Mouse (Mus musculus) splenic B cell, adult 2 months (primary cell): ENCODE results near the gene 4930562C15Rik.

Experiments
- DNase-seq: peaks from one replicate; pipeline ENCODE4 v3.0.0-alpha.2; 2011; ENCODE audit warnings: low read depth, low spot score
- H3K27me3 ChIP-seq: 2 replicates; pipeline ENCODE4 v1.6.1; 2012; ENCODE audit warnings: mild to moderate bottlenecking, low read length, moderate library complexity, mixed read lengths; ENCODE audit not compliant: control insufficient read depth, poor library complexity, insufficient read depth, severe bottlenecking
- H3K36me3 ChIP-seq: 2 replicates; pipeline ENCODE4 v1.6.1; 2012; ENCODE audit warnings: mild to moderate bottlenecking, low read length, moderate library complexity, mixed read lengths; ENCODE audit not compliant: control insufficient read depth, poor library complexity, insufficient read depth, severe bottlenecking

The 4930562C15Rik gene

DNA sequence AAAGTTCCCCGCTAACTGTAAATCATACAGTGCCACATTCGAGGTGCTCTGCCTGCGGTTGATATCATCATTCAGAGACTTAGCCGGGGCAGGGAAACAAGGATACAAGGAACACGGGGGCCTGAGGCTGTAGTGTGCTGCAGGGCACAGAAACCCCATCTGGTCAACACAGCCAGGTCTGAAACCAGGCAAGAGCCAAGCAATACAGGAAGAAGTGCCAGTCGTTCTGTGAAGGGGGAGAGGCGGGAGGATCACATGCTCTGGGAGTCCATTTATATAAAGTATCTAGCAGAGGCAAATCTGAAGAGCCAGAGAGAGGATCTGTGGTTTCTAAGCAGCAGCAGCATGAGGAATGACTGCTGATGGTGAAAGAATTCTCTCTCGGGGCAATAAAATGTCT, 5.0 kb downstream of the 4930562C15Rik start:
- no peak for DNase-seq
- Histone ChIP-seq H3K27me3 (no peaks in the 10 kb centered on the region), H3K36me3 (no peaks in the 10 kb centered on the region)

DNA sequence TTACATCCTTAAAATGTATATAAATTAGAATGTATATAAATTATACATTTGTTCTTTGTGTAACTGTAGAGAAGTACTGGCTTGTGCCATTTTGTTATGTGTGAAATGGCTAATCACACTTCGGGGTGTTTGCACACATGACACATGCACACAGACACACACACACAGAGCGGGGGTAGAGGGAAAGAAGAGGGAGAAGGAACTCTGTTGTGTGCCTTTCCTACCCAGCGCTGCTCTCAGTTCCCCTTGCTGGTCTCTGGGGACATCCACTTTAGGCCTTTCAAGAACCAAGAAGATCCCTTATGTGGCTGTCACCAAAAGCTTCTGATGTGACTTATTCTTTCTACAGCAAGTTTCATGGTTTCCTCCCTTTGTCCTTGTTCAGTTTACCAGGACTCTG, 11.8 kb downstream of the 4930562C15Rik start:
- peak; percentile 88 for DNase-seq
- H3K27me3 ChIP-seq = no peaks in the 10 kb centered on the region
- no peaks in the 10 kb centered on the region for H3K36me3 ChIP-seq

DNA sequence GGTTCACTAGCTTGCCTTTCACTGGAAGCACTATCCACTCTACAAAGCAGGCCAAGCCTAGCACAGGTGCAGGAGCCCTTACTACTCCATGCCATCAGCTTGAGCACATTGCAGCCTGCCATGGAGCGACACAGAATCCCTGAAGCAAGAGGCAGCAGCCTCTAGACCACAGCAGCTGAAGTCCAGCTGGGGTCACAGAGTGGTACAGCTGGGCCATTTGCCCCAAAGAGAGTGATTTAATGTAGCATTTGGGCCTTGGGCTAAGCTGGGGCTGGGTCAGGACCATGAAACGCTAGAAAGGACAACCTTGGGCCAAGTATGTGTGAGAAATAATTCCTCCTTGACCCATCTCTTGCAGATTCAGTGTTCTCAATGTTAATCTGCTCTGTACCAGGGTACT, 12.9 kb downstream of the 4930562C15Rik start:
- Histone ChIP-seq H3K27me3 (no peaks in the 10 kb centered on the region), H3K36me3 (no peaks in the 10 kb centered on the region)
- DNase-seq = no peak

DNA sequence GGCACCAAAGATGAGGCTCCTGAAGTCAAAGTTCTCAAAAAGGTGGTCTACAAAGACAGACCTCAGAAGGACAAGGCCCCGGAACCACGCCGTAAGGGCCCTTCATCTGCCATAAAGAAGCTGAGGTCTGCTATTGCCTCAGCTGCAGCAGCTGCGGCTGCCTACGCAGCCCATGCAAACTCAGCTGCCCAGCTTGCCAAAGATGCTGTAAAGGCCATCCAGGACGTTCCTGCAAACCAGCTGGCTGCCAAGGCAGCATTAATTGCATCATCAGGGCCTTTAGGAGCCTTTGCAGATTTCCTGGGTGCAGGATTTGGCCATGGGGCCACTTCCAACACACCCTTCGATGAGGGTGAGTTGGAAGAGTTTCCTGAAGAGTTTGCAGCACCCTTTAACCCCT, 15.1 kb downstream of the 4930562C15Rik start:
- Histone ChIP-seq H3K27me3 (no peaks in the 10 kb centered on the region), H3K36me3 (no peaks in the 10 kb centered on the region)
- DNase-seq = no peak

DNA sequence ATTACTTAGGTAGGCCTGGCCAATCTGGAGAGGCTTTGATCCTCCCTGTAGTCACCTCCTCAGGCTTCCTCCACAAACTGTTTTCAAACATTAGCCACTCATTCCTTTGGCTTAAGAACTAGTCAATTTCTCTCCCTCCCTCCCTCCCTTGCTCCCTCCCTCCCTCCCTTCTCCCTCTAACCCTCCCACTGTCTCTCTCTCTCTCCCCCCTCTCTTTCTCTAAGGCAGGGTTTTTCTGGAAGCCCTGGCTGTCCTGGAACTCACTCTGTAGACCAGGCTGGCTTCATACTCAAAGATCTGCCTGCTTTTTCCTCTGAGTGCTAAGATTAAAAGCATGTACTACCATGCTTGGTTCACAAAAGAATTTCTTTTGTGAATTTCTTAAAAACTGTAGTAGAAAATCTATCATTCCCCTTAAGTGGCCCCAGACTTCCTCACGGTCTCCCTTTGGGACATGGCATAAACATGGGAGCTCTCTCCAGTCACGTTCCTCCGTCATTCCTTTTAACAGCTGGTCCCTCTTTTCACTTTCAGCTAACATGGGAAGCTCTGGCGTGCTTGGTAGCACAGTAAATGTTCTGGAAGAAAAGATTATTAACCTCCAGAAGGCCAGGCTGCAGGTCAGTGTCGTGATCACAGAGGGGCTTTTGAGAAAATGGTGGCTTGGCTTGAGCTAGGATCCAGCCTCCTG, 15.9 kb downstream of the 4930562C15Rik start:
- DNase-seq = no peak
- Histone ChIP-seq H3K27me3 (no peaks in the 10 kb centered on the region), H3K36me3 (no peaks in the 10 kb centered on the region)

DNA sequence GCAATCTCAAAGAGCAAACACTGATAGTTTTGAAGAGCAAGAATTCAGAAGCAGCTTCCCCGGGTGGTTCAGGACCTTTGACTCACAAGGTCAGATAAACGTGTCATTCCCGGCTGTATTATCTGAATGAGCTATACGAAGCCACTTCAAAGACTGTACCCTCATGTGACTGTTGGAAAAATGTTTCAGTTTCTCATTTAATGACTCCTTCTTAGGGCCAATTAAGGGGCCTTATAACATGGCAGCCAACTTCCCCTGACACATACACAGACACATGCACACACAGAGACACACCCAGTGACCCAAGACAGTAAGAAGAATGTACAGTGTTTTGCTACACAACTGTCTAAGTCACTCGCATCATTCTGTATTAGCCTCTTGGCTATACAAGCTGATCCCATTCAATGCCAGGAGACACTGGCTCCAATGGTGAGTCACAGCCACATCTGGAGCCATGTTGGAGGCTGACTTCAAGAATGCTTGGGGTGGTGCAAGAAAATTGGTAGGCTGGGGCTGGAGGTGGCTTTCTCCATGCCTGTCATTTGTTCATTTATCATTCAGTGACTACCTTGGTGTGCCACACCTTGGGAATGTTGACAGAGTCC, 19.9 kb downstream of the 4930562C15Rik start:
- Histone ChIP-seq H3K36me3 (no peaks in the 10 kb centered on the region), H3K27me3 (no peaks in the 10 kb centered on the region)
- DNase-seq = no peak

DNA sequence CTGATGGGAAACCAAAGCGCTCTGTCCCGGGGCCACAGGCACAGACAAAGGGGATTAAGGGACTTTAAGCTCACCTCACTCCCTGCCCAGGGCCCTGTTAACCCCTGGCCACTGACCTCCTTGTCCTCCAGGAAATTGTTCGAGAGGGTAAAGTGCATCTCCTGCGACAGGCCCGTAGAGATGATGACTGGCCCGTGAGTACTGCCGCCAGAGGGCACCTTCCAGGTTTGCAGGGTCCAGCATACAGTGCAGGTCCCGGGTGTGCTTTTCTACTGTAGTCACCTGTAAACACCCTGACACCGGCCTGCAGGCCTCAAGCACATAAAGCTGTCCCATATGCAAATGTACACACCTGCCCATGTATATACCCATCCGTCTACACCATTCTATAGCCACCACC, 26.2 kb downstream of the 4930562C15Rik start:
- Histone ChIP-seq H3K36me3 (no peaks in the 10 kb centered on the region), H3K27me3 (no peaks in the 10 kb centered on the region)
- peak; percentile 52 for DNase-seq

DNA sequence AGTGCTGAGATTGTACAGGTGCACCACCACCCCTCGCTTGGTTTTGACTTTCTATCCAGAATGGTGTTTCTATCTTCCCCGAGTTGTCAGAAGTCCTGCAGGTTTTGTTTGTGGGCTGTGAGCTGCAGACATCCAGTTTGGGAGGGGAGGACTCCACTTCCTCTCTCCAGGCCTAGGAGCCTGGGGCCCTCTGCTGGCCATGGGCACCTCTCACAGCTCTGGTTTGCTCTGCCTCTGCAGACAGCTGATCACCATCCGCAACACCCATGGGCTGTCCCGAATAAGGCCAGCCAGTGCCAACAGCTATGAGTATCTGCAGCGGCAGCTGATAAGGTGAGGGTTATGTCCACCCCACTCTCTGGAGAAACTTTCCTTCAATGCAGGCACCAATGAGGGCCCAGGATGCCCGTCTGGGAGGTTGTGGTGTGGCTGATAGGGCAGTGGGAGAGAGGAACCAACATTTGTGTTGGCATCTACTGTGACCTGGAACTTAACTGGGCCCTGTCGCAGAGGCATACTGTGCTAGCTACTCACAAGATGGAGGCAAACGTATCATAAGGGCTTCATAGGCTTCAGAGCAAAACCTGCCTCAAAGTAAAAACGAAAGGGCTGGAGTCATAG, 27.8 kb downstream of the 4930562C15Rik start:
- peak; percentile 81 for DNase-seq
- H3K36me3 ChIP-seq = no peaks in the 10 kb centered on the region
- H3K27me3 ChIP-seq = no peaks in the 10 kb centered on the region

DNA sequence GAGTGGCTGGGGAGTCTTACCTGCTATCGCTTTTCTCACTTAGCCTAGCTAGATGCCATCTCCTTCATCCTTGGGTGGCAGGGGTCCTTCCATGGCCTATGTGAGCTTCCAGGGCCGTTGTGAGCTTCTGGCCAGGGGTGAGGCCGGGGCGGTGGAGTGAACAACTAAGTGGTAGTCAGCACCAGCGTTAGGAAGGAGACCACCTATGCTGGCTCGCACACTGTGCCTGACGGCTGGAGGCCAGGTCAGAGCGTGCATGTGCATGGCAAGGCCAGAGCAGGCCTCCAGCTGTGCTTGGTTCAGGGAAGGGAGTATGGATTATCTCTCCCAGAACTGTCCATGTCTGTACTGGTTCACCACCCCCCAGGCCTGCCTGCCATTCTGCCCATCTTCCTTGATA, 28.5 kb downstream of the 4930562C15Rik start:
- Histone ChIP-seq H3K36me3 (no peaks in the 10 kb centered on the region), H3K27me3 (no peaks in the 10 kb centered on the region)
- DNase-seq = no peak

DNA sequence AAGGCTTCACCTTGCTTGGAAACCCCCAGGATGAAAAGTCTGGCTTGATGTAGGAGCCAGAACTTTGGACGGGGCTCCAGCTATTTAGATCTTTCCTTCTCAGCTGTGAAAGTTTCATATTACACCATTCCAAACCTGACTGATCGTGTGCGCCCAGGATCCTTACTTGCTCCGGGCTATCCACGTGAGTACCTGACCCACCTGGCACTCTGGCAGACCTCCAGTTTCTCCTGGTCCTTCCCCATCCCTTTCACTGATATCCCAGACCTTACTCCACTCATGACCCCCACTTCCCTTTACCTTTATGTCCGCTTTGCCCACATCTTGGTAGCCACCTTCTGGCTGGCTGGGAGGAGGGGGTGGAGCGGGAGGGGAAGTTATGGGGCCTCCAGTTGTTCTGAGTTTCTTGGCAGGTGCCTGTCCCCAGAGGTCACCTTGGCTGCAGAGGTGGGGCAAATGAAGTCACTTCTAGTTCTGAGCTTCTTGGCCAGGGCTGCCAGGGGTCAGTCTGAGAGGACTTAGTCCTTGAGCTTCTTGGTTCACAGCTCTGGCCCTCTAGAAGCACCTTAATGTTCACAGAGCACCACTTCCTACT, 31.0 kb downstream of the 4930562C15Rik start:
- peaks cover 7% of the 10 kb centered on the region for H3K36me3 ChIP-seq
- DNase-seq = no peak
- no peaks in the 10 kb centered on the region for H3K27me3 ChIP-seq

DNA sequence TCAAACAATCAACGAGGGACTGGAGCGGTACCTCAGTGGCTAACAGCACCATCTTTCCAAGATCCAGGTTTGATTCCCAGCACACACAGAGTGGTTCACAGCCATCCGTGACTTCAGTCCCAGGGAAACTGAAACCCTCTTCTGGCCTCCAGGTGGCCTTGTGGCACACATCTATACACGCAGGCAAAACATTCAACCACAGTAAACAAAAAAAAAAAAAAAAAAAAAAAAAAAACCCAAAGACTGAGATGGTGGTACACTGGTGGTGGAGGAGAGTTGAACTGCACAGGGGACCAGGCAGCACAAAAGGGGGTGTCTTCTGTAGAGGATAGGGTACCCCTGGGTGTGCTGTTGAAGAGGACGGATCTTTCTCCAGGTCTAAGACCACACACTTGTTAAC, 35.3 kb downstream of the 4930562C15Rik start:
- no peak for DNase-seq
- no peaks in the 10 kb centered on the region for H3K27me3 ChIP-seq
- peaks cover 8% of the 10 kb centered on the region for H3K36me3 ChIP-seq

DNA sequence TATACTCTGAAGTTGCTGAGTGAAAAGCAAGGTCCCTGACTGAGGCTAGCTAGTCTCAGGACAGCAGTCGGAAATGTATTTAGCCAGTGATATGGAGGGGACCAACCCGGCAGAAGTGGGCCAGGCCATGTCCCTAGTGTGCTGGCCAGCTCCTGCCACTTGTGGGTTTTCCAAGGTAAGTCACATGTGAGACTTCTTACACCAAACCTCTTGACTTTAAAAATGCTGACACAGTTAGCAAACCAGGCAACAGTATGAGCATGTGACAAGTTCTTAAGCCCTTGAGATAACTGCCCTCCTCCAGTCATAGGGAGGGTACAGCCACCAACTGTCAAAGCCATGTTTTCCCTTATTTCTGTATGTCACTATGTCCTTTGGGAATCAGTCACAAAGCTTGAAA, 36.7 kb downstream of the 4930562C15Rik start:
- Histone ChIP-seq H3K36me3 (peaks cover 12% of the 10 kb centered on the region), H3K27me3 (no peaks in the 10 kb centered on the region)
- no peak for DNase-seq

DNA sequence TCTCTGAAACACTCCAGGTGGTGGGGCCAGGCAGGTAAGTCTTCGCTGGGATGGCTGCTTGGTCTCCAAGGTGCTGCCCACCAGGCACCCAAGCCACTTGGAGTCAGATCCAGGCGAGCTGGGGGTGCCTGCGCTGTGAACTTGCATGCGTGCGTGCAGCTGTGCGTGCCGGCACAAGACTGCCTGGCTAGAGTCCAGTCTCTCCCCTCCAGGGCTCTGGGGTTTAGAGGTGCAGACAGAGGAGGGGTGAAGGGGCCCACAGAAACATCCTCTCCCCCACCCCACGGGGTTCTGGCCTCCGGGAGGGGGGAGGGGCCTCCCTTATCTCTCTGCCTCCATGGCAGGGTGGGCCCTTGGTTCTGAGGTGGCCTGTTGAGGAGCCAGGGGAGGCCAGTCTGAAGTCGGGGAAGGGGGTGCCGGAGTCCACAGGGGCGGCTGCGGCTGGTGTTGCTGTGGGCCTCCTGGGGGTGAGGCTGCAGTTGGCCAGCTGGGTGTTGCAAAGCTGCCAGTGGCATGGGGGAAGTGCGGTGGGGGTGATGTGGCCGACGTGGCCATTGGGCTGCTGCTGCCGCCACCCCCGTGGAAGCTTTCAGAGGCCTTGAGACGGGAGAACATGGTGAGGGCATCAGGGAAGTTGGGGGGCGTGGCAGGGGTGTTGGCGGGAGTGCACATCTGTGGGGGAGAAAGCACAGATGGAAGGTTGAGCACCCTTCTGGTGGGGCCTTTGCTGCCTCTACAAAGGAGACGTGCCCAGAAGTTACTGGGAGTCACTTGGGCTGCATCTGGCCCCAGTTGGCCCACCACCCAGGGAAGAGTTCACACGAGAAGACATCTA, 40.2 kb downstream of the 4930562C15Rik start:
- DNase-seq = no peak
- no peaks in the 10 kb centered on the region for H3K27me3 ChIP-seq
- H3K36me3 ChIP-seq = peaks cover 8% of the 10 kb centered on the region

DNA sequence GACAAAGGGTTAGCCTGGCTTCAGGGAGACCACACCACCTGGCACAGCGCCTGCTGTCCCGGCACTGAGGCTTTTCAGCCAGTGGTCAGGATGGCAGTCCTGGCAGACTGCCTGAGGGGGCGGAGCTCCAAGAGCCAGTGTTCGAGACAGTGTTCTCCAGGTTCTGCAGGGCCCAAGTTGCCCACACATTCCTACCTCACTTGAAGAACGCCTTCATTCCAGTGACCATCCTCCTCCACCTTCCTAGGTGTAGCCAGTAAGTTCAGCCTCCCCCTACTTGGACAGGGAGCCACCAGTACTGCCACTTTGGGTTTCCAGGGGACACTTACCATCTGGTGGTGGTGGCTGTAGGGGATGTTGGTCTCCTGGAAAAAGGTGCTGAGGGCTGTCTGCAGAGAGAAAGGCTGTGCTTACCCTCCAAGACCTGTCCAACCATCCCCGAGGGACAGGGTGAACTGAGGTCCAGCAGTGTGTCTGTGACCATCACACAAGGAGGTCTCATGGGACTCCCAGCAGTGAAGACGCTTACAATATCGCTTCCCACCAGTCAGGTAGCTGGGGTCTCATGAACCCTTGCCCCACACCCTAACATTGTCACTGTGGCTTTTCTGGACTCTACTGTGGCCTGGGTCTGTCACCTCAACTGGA, 40.9 kb downstream of the 4930562C15Rik start:
- Histone ChIP-seq H3K36me3 (peaks cover 5% of the 10 kb centered on the region; the same call in 1 of the 2 replicates), H3K27me3 (no peaks in the 10 kb centered on the region)
- DNase-seq = no peak
